Mouse (Mus musculus): ENCODE results near the gene Gfi1.

Gene Gfi1
- long read RNA-seq, experiment 1, result 0 reads
- long read RNA-seq, experiment 2, result 0 reads

DNA sequence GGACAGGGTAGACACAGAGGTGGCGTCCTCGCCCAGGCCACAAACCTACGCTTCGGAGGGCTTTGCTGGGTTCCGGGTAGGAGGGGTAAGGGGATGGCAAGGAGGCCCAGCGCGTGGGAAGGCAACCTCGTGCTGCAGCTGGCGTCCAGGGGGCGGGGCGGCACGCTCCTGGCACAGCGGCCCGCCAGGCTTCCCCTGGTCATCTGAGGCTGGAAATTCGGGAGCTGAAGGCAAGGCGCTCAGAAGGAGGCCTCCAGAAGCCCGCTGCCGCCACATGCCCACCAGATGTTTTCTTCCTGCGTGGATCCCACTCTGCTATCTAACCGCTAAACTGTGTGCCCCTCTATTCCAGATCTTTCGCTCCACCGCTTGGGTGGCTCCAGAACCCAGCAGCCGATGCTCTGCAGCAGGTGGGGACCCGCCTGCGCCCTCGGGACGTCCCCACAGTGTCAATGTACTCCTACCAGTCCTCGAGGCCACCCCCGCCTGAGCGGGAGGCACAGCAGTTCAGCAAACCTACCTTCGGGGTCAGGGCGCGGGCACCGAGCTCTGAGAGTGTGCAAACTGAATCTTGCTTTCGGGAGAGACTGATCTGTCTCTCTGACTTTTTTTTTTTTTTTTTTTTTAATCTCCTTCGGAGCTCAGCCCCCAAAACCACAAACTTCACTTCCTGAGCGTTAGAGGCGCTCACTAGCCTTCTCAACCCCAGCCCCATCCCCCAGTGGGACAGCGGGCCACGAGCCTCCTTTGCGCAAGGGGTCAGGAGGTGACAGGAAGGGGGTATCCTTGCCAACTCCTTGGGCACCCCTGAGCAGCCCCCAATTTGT is at the start of gene Gfi1:
TSS of gene Gfi1 (minus strand) at position 602 of the 827 bp plus-strand sequence.
- intact Hi-C loops (cut with DNase I), result no loop called here

DNA sequence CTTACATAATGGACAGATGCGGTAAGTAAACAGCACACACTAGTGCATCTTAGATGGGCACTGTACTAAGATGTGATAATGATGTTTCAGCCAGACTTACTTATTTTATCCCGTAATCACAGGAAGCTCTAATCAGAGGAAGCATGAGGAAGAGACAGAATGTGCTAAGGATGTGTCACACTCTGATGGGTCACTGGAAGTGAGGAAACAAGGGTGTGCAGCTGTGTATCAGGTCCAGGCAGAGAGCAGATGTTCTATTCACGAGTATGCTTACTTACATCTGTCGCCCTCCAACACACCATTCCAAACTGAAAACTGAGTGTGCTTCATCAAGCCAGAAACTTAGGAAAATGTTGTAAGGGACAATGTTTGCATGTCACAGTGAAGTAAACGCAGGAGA is 46.2 kb upstream of the Gfi1 start:
- intact Hi-C loops (cut with DNase I), result no loop called here

DNA sequence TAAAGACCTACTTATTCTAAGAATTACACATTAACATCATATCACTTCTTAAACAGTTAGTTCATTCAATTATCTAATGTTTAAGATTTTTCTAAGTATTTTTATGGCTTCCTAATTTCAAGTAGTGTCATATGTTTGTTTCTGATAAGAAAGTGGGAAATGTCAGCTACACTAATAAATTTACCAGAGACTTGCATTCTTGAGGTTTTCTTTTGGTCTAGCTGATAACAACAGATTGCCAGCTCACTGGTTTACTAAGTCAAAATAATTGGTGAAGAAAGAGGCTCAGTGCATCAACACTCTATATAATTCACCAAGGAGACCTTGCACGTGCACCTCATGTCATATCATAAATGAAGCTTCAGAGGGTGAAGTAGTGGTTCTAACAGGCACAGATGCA is 42.4 kb upstream of the Gfi1 start:
- intact Hi-C loops (cut with DNase I), result no loop called here

DNA sequence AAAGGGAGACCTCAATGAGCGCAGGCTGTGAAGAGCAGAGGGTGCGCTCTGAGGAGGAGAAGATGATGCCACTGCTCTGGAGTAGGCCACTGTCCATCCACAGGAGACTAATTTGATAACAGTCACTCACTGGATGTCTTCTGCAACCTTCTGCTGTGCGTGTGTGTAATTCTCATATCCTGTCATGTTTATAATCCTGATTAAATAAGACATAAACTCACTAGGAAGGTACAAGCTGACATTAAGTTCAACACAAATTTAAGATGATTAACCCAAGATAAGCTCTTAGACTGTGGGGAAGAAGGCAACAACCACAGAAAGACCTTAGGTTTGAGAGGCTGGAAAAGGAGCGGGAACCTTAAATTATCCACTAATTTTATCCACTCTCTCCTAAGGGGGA is 40.1 kb upstream of the Gfi1 start:
- intact Hi-C loops (cut with DNase I), result no loop called here

DNA sequence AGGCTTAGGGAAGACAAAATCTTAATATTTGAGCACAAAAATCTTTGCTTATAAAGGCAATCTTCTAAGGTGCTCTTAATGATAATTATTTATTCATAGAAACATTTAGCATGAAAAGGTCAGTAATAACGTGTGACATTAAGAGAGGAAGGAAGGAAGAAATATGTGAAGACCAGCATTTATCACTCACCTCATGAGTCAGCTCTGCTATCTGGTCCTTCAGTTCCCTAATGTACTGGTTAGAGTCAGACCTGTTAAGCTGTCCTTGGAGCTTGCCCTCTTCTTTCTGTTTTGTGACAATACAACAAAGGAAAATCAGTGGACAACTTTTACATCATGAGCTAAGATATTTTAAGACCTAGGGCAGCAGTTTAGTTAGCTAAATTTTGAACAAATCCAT is 38.6 kb upstream of the Gfi1 start:
- intact Hi-C loops (cut with DNase I), result no loop called here

DNA sequence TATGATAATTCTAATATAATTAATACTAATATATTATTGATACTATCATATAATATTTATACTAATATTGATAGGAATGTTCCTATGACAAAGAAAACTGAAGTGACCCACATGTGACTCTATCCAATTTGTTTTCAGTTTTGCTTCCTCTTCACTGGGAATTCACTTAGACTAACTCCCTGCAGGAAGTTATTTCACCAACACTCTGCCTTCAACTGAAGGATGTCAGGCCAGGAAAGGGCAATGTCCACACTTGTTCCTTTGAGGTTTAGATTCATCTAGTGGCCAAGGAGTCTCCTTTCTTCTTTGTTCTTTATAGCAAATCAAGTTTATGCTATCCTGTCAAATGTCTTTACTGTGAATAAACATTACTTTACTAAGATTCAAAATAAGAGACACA is 37.8 kb upstream of the Gfi1 start:
- intact Hi-C loops (cut with DNase I), result no loop called here

DNA sequence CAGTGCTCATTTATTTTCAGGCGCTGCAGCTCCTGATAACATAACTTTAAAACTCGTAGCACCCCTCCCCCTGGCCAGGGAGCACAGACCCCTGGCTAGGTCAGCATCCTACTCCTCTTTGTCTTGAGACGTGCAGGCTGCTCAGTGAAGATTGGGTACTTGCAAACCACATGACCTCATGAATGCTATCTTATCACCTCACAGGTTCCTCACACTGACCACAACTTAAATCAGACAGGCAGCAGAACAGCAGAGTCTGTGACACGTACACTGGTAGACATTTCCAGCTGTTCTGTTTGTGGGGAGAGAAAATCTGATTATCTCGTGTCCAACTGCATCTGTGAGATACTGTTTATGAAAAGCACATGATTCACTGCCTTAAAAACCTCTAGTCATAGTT is 33.3 kb upstream of the Gfi1 start:
- intact Hi-C loops (cut with DNase I), result no loop called here

DNA sequence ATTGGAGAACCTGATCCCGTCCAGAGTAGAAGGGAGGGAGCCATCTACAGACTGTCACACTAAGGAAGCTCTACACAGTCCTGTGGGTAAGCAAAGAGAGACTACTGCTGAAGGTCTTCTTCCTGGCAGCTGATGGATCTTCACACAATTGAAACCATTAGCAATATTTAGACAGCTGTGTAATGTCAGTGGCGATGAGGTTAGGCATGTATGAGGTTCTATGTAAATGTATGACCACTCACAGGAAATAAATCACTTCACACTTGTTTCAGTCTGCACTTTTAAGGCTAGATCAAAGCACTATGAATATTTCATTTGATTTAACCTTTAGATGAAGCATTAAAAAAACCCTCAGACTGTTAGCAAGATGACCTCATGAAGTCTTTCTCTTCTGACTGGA is 30.2 kb upstream of the Gfi1 start:
- intact Hi-C loops (cut with DNase I), result no loop called here

DNA sequence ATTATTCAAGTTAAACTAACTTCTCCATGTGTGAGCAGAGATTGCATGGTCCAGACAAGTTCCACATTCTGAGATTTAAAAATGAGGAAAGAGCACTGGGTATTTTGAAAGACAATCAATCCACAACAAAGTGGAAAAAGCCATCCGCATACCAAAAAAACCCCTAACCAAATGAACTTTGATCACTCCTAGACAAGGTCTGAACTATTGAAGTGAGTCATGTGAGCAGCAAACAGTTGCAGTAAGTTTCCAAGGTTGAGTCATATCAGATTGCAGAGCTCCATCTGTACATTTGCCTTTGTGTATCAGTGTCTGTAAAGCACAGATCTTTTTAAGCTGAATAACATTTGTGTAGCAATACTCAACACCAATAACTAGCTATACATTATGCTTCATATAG is 28.9 kb upstream of the Gfi1 start:
- intact Hi-C loops (cut with DNase I), result no loop called here

DNA sequence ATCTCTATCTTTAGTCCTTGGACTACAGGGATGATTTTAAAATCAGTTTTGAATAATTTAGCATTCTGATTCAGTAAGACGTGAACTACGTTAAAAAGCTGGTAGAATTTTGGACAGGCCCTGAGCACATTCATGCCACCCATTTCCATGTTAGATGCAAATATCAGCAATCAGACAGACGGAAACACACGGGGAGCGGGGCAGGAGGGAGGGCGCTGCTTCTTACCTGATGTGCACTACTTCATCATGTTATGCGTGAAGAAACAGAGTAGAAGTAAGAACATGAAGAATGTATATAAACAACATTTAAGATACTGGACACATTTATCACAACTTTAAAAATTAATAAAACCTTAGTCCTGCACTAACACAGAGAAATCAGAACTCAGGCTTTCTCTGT is 27.8 kb upstream of the Gfi1 start:
- intact Hi-C loops (cut with DNase I), result no loop called here

DNA sequence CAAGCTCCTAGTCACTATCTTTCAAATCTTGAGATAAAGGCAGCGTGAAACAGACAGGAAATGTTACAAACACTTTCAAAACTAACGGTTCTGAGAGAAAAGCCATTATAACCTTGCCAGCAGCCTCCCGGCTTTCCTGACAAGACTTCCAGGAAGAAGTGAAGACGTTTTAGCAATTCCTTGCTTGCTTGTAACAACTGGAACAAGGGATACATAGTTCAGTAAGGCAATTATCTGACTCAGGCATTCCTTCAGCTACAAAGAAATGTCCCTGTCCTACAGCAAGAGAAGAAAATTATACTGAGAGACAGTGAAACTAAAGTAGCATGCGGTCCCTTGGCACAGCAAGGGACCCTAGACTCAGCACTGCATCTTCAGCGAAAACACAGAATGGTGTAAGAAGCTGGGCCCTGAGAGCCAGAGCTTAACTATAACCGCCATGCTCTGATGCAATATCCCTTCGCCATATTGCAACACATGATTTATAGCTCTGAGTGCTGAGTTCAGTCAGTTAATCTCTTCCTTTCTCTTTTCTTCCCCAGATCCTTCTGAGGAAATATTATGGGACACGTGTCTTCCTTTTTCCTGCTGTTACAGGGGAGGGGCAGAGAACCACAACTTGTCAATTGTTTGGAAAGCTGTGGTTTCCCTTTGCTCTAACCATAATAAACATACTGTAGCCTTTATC is 23.5 kb upstream of the Gfi1 start:
- intact Hi-C loops (cut with DNase I), result no loop called here

DNA sequence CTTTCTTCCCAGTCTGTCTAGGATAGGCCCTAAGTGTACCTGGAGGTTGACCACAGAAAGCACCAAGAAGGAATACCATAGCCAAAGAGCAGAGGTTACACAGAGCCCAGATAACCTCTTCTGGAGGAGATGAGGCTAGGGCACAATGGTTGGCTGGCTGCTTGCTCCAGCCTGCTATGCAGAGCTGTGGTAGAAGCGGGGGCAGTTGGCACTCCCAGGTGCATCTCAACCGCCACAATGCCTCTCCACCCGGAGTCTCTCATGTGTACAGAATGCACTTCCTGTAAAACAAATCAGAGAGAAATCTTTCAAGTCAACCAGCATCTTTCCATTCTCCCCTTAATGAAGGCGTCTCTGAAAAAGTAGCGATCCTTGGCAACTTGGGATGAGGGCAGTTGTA is 13.2 kb upstream of the Gfi1 start:
- intact Hi-C loops (cut with DNase I), result no loop called here

DNA sequence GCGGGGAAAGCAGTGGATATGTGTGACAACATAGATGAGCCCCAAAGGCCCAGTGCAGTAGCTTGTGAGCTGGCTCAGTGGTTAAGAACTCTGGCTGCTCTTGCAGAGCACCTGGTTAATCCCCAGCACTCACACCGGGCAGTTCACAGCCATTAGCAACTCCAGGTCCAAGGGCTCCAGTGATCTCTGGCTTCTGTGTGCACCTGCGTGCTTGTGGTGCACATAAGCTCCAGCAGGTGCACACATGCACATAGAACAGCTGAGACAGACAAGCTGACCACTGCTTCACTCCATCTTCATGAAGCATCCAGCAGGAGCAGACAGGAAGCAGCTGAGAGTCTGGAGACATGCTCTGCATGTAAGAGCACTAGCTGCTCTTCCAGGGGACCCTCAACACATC is 12.5 kb upstream of the Gfi1 start:
- intact Hi-C loops (cut with DNase I), result no loop called here

DNA sequence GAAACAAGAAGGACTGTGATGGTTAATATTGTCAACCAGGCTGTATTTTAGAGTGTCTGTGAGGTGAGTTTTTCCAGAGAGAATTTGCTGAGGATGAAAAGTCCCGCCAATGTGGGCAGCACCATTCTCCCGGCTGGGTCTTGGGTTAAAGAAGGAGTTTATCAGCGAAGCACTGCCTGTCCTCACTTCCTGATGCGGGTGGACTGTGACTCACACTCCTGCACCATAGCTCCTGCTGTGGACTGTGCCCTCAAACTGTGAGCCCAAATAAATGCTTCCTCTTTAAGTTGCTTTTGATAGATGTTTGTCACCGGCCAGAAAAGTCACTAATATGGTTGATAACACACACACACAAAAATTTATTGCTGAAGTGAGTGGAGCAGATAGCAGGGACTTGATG is 10.3 kb upstream of the Gfi1 start:
- intact Hi-C loops (cut with DNase I), result no loop called here

DNA sequence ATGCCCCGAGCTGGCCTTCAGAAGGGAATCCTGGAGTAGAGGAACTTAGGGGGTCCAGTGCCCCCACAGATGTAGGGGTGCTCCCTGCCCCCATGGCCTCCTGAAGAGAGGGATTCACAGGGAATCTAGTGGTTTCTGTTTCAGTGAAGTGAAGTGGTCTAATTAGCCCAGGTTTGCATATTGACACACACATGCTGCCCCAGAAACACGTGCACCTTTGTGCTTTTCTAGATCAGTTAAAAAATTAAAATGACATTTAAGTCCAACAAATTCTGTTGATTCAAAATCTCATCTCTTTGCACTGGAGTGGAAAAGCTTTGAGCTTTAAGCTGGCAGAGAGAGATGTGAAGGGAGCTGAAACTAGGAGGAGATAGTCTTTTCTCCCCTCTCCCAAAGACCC is 6.0 kb upstream of the Gfi1 start:
- intact Hi-C loops (cut with DNase I), result no loop called here

DNA sequence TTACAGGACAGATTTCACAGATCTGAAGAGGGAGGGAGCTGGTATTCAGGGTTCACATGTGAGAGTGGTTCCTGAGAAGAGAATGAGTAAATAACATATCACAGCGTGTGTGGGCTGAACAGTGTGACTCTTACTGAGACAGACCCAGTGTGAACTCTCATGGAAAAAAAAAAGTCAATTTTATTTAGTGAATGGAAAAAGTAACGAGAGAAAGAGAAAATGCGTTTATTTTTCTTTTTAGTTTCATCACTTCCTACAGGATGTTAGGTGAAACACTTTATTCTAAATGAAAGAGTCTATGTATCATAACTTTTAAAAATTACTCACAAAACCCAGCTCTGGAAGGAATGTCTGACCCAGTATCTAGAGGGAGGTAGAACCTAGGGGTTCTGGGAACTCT is 5.6 kb upstream of the Gfi1 start:
- intact Hi-C loops (cut with DNase I), result no loop called here

DNA sequence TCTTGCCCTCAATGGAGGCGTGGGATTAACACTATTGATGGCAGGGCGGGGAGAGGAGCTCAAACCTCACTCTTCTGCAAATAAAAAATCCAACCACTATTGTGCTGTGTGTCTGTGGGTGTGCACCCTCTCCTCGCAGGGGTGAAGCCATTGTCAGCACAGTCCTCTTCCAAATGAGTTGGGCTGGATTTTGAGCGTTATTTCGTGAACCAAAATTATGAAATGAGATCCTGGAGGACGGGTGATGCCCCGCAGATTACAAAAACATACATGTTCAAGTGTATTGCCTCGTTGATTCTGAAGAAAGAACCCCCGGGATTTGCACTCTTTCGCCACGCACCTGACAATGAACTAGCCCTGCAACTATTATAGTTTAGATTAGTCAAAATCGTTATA is 1.2 kb upstream of the Gfi1 start:
- intact Hi-C loops (cut with DNase I), result no loop called here

DNA sequence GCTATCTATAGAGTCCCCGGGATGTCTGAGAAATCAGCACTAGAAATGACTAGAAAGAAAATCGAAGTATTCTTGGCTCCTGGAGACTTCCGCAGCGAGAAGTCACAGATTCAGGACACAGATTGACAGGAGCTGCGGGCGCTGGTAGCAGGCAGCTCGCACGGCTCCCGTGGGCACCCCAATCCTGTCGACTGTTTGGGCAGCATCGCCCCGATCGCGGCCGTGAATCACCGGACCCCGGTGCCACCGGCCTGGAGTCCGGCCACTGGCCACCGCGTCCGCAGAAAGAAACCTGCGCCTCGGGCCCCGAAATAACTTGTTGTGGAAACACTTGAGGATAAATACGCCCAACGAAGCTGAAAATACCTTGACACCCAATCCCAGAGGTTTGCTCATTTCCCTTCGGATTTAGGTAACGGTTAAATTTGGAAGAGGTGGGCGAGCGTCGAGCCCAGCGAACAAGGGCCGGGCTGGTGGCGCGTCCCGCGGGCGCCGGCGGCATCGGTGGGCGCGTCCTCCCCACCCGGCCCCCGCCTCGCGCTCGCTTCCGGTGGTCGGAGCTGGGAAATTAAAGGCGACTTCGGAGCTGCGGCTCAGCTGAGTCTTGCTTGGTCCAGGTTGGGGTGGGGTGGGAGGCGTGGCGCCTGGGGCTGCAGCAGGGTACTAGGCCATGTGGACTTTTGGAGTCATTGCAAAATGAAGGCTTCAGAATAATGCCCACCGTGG is 608 bp upstream of the Gfi1 start:
- intact Hi-C loops (cut with DNase I), result no loop called here

DNA sequence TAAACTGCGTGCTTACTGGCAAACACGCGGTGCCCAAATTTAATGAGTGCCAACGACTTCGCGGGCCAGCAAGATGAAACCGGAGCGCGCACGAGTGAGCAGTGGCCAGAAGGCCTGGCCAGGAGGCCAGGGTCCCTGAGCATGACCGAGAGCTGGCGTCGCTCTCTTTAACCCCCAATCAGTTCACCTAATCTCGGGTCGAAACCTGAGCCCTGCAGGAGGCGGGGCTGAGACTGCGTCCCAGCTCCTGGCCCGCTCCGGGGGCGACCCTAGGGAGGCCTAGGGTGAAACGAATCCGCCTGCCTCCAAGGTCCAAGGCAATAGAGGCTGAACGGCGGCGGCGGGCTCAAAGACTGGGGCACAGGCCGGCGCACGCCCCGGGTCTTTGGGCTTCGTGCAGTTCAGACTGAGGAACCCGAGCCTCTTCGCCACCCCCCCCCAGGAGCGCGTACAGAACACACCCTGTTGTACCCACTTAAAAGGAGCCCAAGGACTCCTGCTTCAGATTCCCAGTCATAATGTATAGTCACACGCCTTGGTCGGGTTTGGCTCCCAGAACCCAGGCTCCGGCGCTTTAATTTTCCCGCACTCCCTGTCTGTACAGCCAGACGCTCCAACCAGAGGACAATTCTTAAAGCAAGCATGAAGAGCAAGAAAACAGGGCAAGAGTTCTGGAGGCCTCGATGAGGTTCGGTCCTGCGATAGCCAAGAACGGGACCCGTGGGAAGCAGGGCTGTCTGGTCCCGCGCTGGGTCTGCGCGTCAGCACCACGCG is 988 bp downstream of the Gfi1 start:
- intact Hi-C loops (cut with DNase I), result no loop called here

DNA sequence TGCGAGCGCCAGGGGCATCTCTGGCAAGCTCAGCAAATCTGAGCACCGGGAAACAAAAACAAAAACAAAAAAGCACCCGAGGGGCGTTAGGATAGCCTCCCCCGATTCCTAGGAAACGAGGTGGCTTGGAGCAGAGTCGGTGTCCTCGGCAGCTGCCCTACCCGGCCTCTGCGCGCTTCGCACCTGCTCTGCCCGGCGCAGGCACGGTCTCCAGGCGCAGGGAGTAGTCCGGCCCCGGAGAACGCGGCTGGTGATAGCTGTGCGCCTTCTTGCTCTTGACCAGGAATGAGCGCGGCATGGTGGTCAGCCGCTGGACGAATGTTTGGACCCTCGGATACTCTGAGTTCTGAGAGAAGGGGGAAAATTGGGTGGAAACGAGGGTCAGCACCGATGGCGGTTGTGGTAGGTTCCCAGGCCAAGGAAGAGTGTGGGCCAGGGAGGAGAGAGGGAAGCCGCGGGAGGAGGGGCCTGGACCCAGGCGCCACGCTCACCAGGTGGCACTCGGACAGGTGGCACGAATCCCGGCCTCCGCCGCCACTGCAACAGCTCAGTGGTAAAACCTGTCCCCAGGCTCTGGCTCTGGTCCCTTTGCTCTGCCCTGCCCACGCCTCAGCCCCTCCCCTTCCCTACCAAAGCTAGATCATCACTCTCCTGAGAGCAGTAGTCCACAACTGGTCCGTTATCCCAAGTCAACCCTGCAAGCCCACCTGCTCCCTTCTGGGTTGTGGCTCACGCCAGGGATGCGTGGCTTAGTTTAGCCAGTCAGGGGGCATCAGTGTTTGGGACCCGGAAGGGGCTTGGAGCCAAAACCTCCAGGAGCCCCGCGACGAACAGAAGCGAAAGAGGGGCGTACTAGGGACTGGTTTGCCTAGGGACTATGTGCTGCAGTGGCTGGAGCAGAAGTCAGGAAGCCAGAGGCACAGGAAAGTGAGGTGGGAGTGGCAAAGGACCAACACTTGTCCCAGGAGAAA is 2.0 kb downstream of the Gfi1 start:
- intact Hi-C loops (cut with DNase I), result no loop called here
